Mouse (Mus musculus): ENCODE measurements around the gene Tet2. TPM values are rescaled to one million over a fixed set of nuclear protein-coding genes. Genes with fewer than 3 reads are reported as not detected.
A peak's percentile ranks its signal among the peaks of the same experiment; 100 is the strongest.
"Not testable (repeated sequence)": the region's sequence is repeated elsewhere in the genome, so short reads cannot be mapped to it uniquely, and the experiment has no call there.

Tet2 gene
- polyA plus RNA-seq, 2 experiments = 2.4 to 2.5 TPM

GRCm38 (mm10) chr3:133543101-133544020 lies 1.6 kb downstream of the Tet2 start:
- H3K9ac ChIP-seq (replicated peaks) = peak overlapping the region; percentile 82
- H3K27me3 ChIP-seq (ENCODE audit: control insufficient read depth, insufficient read depth, low read length) = no peaks in the 10 kb centered on the region
- ATAC-seq (ENCODE audit: insufficient read depth) (no peak; the same call in 1 of the 2 replicates), DNase-seq (ENCODE audit: low read depth in 3 of 3, low spot score in 3 of 3) (no peak)
- peak overlapping the region; percentile 81 for H3K4me2 ChIP-seq (ENCODE audit: low read depth)
- H3K4me1 ChIP-seq (replicated peaks; ENCODE audit: control insufficient read depth in 2 of 2, insufficient read depth in 2 of 2, low read length in 1 of 2) = peaks cover 0 to 3% of the 10 kb centered on the region in 2 experiments; a peak in 1 of 4 replicates
- under 1% methylated on average over 21 of the region's 21 CpGs for WGBS (ENCODE audit: insufficient replicate concordance)
- no peak for TF ChIP-seq CTCF (IDR thresholded peaks at IDR 0.05; ENCODE audit: low read depth)
- TF ChIP-seq EP300 (IDR thresholded peaks at IDR 0.05; ENCODE audit: low read depth) = no peak
- peak overlapping the region; percentile 42; the same call in 1 of the 2 replicates for H3K27ac ChIP-seq
- no peaks in the 10 kb centered on the region for H3K9me3 ChIP-seq (ENCODE audit: control insufficient read depth, low read length)
- H3K36me3 ChIP-seq (replicated peaks; ENCODE audit: control insufficient read depth, insufficient read depth, low read depth) = no peaks in the 10 kb centered on the region
- H3K4me3 ChIP-seq (ENCODE audit: insufficient read depth in 1 of 2, low read depth in 2 of 2, low read length in 2 of 2) = peak overlapping the region; percentile 70 to 97

GRCm38 (mm10) chr3:133542084-133542483 lies 2.9 kb downstream of the Tet2 start:
- H3K4me2 ChIP-seq (ENCODE audit: low read depth) = peak overlapping the region; percentile 4; the same call in 1 of the 2 replicates
- ATAC-seq (ENCODE audit: insufficient read depth) (no peak), DNase-seq (ENCODE audit: low read depth in 3 of 3, low spot score in 3 of 3) (no peak)
- no peaks in the 10 kb centered on the region for H3K27me3 ChIP-seq (ENCODE audit: control insufficient read depth, insufficient read depth, low read length)
- H3K27ac ChIP-seq = no peak overlapping the region
- no peak overlapping the region for H3K4me3 ChIP-seq (ENCODE audit: insufficient read depth in 1 of 2, low read depth in 2 of 2, low read length in 2 of 2)
- H3K4me1 ChIP-seq (replicated peaks; ENCODE audit: control insufficient read depth in 2 of 2, insufficient read depth in 2 of 2, low read length in 1 of 2) = peaks cover 0 to 3% of the 10 kb centered on the region in 2 experiments; a peak in 1 of 4 replicates
- H3K9ac ChIP-seq (replicated peaks) = no peak overlapping the region
- H3K9me3 ChIP-seq (ENCODE audit: control insufficient read depth, low read length) = no peaks in the 10 kb centered on the region
- TF ChIP-seq CTCF (IDR thresholded peaks at IDR 0.05; ENCODE audit: low read depth) (no peak), EP300 (IDR thresholded peaks at IDR 0.05; ENCODE audit: low read depth) (no peak)
- no peaks in the 10 kb centered on the region for H3K36me3 ChIP-seq (replicated peaks; ENCODE audit: control insufficient read depth, insufficient read depth, low read depth)

- no peak overlapping the region for H3K27ac ChIP-seq
- no peak for DNase-seq (ENCODE audit: low read depth in 3 of 3, low spot score in 3 of 3)
- TF ChIP-seq EP300 (IDR thresholded peaks at IDR 0.05; ENCODE audit: low read depth) = no peak
- no peak for TF ChIP-seq CTCF (IDR thresholded peaks at IDR 0.05; ENCODE audit: low read depth)
- H3K4me1 ChIP-seq (replicated peaks; ENCODE audit: control insufficient read depth in 2 of 2, insufficient read depth in 2 of 2, low read length in 1 of 2) = peaks cover 0 to 3% of the 10 kb centered on the region in 2 experiments; a peak in 1 of 4 replicates
- H3K9ac ChIP-seq (replicated peaks) = no peak overlapping the region
- no peaks in the 10 kb centered on the region for H3K36me3 ChIP-seq (replicated peaks; ENCODE audit: control insufficient read depth, insufficient read depth, low read depth)
- H3K9me3 ChIP-seq (ENCODE audit: control insufficient read depth, low read length) = no peaks in the 10 kb centered on the region
- no peak for ATAC-seq (ENCODE audit: insufficient read depth)
- no peak overlapping the region for H3K4me2 ChIP-seq (ENCODE audit: low read depth)
- no peak overlapping the region for H3K4me3 ChIP-seq (ENCODE audit: insufficient read depth in 1 of 2, low read depth in 2 of 2, low read length in 2 of 2)
- no peaks in the 10 kb centered on the region for H3K27me3 ChIP-seq (ENCODE audit: control insufficient read depth, insufficient read depth, low read length)
These were observed 3.9 kb downstream of the Tet2 start for GRCm38 (mm10) chr3:133541000-133541399.

- H3K4me3 ChIP-seq (ENCODE audit: insufficient read depth in 1 of 2, low read depth in 2 of 2, low read length in 2 of 2) = no peak overlapping the region
- no peaks in the 10 kb centered on the region for H3K36me3 ChIP-seq (replicated peaks; ENCODE audit: control insufficient read depth, insufficient read depth, low read depth)
- 61% methylated on average over 4 of the region's 4 CpGs for WGBS (ENCODE audit: insufficient replicate concordance)
- TF ChIP-seq EP300 (IDR thresholded peaks at IDR 0.05; ENCODE audit: low read depth) (no peak), CTCF (IDR thresholded peaks at IDR 0.05; ENCODE audit: low read depth) (no peak)
- H3K27ac ChIP-seq = no peak overlapping the region
- ATAC-seq (ENCODE audit: insufficient read depth) = no peak
- DNase-seq (ENCODE audit: low read depth in 3 of 3, low spot score in 3 of 3) = no peak
- H3K9ac ChIP-seq (replicated peaks) = no peak overlapping the region
- no peaks in the 10 kb centered on the region for H3K9me3 ChIP-seq (ENCODE audit: control insufficient read depth, low read length)
- H3K4me2 ChIP-seq (ENCODE audit: low read depth) = no peak overlapping the region
- H3K4me1 ChIP-seq (replicated peaks; ENCODE audit: control insufficient read depth in 2 of 2, insufficient read depth in 2 of 2, low read length in 1 of 2) = no peaks in the 10 kb centered on the region
- H3K27me3 ChIP-seq (ENCODE audit: control insufficient read depth, insufficient read depth, low read length) = no peaks in the 10 kb centered on the region
These were observed 4.9 kb downstream of the Tet2 start for GRCm38 (mm10) chr3:133539991-133540390.

GRCm38 (mm10) chr3:133538499-133538898 lies 6.4 kb downstream of the Tet2 start:
- H3K9me3 ChIP-seq (ENCODE audit: control insufficient read depth, low read length); DNase-seq (ENCODE audit: low read depth in 3 of 3, low spot score in 3 of 3); H3K4me1 ChIP-seq (replicated peaks; ENCODE audit: control insufficient read depth in 2 of 2, insufficient read depth in 2 of 2, low read length in 1 of 2); H3K4me3 ChIP-seq (ENCODE audit: insufficient read depth in 1 of 2, low read depth in 2 of 2, low read length in 2 of 2); H3K27ac ChIP-seq; H3K27me3 ChIP-seq (ENCODE audit: control insufficient read depth, insufficient read depth, low read length); ATAC-seq (ENCODE audit: insufficient read depth); H3K36me3 ChIP-seq (replicated peaks; ENCODE audit: control insufficient read depth, insufficient read depth, low read depth); H3K9ac ChIP-seq (replicated peaks); H3K4me2 ChIP-seq (ENCODE audit: low read depth): not testable (repeated sequence)
- WGBS (ENCODE audit: insufficient replicate concordance) = 91% methylated on average over 2 of the region's 4 CpGs

Data from liver, embryonic 14.5 days (tissue).